Mouse (Mus musculus): ENCODE results near the gene Gm49776.

- TF ChIP-seq CTCF (IDR thresholded peaks at IDR 0.05; ENCODE audit: extremely low read depth, insufficient read depth, low read length): no peak
- TF ChIP-seq POLR2A (IDR thresholded peaks at IDR 0.05; ENCODE audit: extremely low read depth, insufficient read depth, low read length): no peak
Measured at GRCm38 (mm10) chr16:18252736-18253135, 5.4 kb downstream of the Gm49776 start.
